In genomic region chr11:110286331-110286730, GRCm38 (mm10) we compare ENCODE assay signal across 32 mouse cellular contexts. TPM values are rescaled to one million over a fixed set of nuclear protein-coding genes. Genes with fewer than 3 reads are reported as not detected.
"Had no signal": no experiment of that assay in that cellular context is flagged by ENCODE, and none has a peak within 500 bp of the region (broad histone marks: within the 10 kb centered on the region; RNA-seq: fewer than 3 reads in every experiment).

No protein-coding gene starts in this region.

- H3K27ac ChIP-seq: left cerebral cortex, adult 2 months; limb, embryonic 10.5 days; limb, embryonic 12.5 days; limb, embryonic 13.5 days; limb, embryonic 15.5 days; liver, embryonic 12.5 days; liver, embryonic 13.5 days; liver, embryonic 14.5 days; liver, embryonic 15.5 days; lung, embryonic 15.5 days; macrophage; midbrain, embryonic 12.5 days; midbrain, embryonic 15.5 days; neural tube, embryonic 12.5 days had no signal

- DNase-seq: left cerebral cortex, postnatal 4 days; liver; liver, embryonic 13.5 days; liver, postnatal 0 days; lung, adult 18-20 months; lung, adult 2 months; lung, embryonic 14.5 days; lung, postnatal 10 days; lung, postnatal 14 days; lung, postnatal 36 days; lung, postnatal 4 days; midbrain, embryonic 14.5 days had no signal

- H3K27me3 ChIP-seq: limb, embryonic 12.5 days; limb, embryonic 13.5 days; limb, embryonic 15.5 days; liver, embryonic 12.5 days; liver, embryonic 13.5 days; liver, embryonic 15.5 days; lung, embryonic 15.5 days; megakaryocyte, embryonic 14.5 days; midbrain, embryonic 12.5 days; midbrain, embryonic 15.5 days; neural tube, embryonic 12.5 days had no signal

- H3K4me2 ChIP-seq: limb, embryonic 12.5 days; limb, embryonic 13.5 days; limb, embryonic 15.5 days; liver, embryonic 11.5 days; liver, embryonic 12.5 days; liver, embryonic 13.5 days; liver, embryonic 15.5 days; lung, embryonic 14.5 days; lung, embryonic 15.5 days; midbrain, embryonic 11.5 days; midbrain, embryonic 12.5 days; midbrain, embryonic 15.5 days; neural tube, embryonic 12.5 days had no signal

- H3K9ac ChIP-seq: limb, embryonic 12.5 days; limb, embryonic 13.5 days; limb, embryonic 15.5 days; liver, embryonic 12.5 days; liver, embryonic 13.5 days; liver, embryonic 14.5 days; liver, embryonic 15.5 days; liver, postnatal 0 days; lung, embryonic 14.5 days; lung, embryonic 15.5 days; midbrain, embryonic 12.5 days; midbrain, embryonic 15.5 days; neural tube, embryonic 12.5 days had no signal

- H3K36me3 ChIP-seq: limb, embryonic 10.5 days; limb, embryonic 13.5 days; liver, embryonic 12.5 days; liver, embryonic 13.5 days; liver, embryonic 15.5 days; lung, embryonic 15.5 days; midbrain, embryonic 12.5 days had no signal

- H3K4me3 ChIP-seq: left cerebral cortex, adult 2 months; limb, embryonic 10.5 days; limb, embryonic 12.5 days; limb, embryonic 13.5 days; limb, embryonic 15.5 days; liver, embryonic 12.5 days; liver, embryonic 13.5 days; liver, embryonic 15.5 days; lung, embryonic 15.5 days; megakaryocyte, embryonic 14.5 days; midbrain, embryonic 12.5 days; midbrain, embryonic 15.5 days; myocyte; neural tube, embryonic 12.5 days had no signal

- ATAC-seq: liver, embryonic 12.5 days; liver, postnatal 0 days; lung, postnatal 0 days; midbrain, embryonic 15.5 days; midbrain, embryonic 16.5 days had no signal

- H3K9me3 ChIP-seq: limb, embryonic 10.5 days; limb, embryonic 12.5 days; limb, embryonic 13.5 days; limb, embryonic 15.5 days; liver, embryonic 12.5 days; liver, embryonic 13.5 days; liver, embryonic 15.5 days; lung, embryonic 15.5 days; midbrain, embryonic 12.5 days; midbrain, embryonic 15.5 days; neural tube, embryonic 12.5 days had no signal

- H3K4me1 ChIP-seq: limb, embryonic 15.5 days; lung, embryonic 15.5 days; midbrain, embryonic 12.5 days; midbrain, embryonic 15.5 days; neural tube, embryonic 12.5 days had no signal

RNA-seq across cellular contexts. Expression of gene Abca6, which starts 34.8 kb away (rescaled TPM):
- polyA plus RNA-seq: limb, embryonic 11.5 days; myocyte had no signal
